Mouse (Mus musculus): ENCODE results near the gene Nav2.

Gene Nav2

GRCm38 (mm10) chr7:49639864-49640708 lies 731.6 kb downstream of the Nav2 start:
- DNase-seq: no peak

GRCm38 (mm10) chr7:49640709-49641305 lies 732.3 kb downstream of the Nav2 start:
- no peak for DNase-seq

Measured in cerebellum, adult 11-12 months (tissue).